Mouse (Mus musculus) heart, embryonic 10.5 days (tissue): ENCODE data around the gene C87436. TPM values are rescaled to one million over a fixed set of nuclear protein-coding genes. Genes with fewer than 3 reads are reported as not detected.

Experiments
- DNase-seq: peaks from one replicate; pipeline ENCODE4 v3.0.0-alpha.2; 2017; ENCODE audit warnings: low spot score
- H3K27ac ChIP-seq: fragments of 300-500 bp; sonication (generic); 2 replicates; pipeline ENCODE4 v1.5.1; 2016; ENCODE audit warnings: mild to moderate bottlenecking
- H3K27me3 ChIP-seq: fragments of 300-500 bp; sonication (generic); 2 replicates; pipeline ENCODE4 v1.6.1; 2016; ENCODE audit warnings: mild to moderate bottlenecking; ENCODE audit not compliant: poor library complexity, insufficient read depth, severe bottlenecking
- H3K36me3 ChIP-seq: fragments of 300-500 bp; sonication (generic); 2 replicates; pipeline ENCODE4 v1.6.1; 2016; ENCODE audit warnings: mild to moderate bottlenecking, moderate library complexity
- H3K4me1 ChIP-seq: fragments of 300-500 bp; sonication (generic); 2 replicates; pipeline ENCODE4 v1.6.1; 2016; ENCODE audit warnings: mild to moderate bottlenecking
- H3K4me3 ChIP-seq: fragments of 300-500 bp; sonication (generic); 2 replicates; pipeline ENCODE4 v1.5.1; 2016; ENCODE audit warnings: mild to moderate bottlenecking, moderate library complexity
- H3K9me3 ChIP-seq: fragments of 300-500 bp; sonication (generic); 2 replicates; pipeline ENCODE4 v1.6.1; 2016; ENCODE audit warnings: mild to moderate bottlenecking, moderate library complexity
- WGBS: fragments of 180-500 bp; shearing (Covaris S2); methylation state at CpG from one replicate; pipeline ENCODE4 v1.1.7; 2016; 5-methylcytosine and 5-hydroxymethylcytosine counted together
- polyA plus RNA-seq: library from polyadenylated mRNA; unstranded; fragments of >200 nt; fragmentation: Nextera tagmentation; extraction: Ambion mirVana; gene quantifications from 2 replicates; pipeline ENCODE4 v1.2.1, GENCODE M21; 2016

Gene C87436
- polyA plus RNA-seq, 1 experiment from 2014 or later: 18.0 TPM

- H3K4me1 ChIP-seq: no peaks in the 10 kb centered on the region; the same call in 1 of the 2 replicates
- DNase-seq: no peak
- WGBS: 51% methylated on average over 3 of the region's 3 CpGs
- no peaks in the 10 kb centered on the region for H3K36me3 ChIP-seq
- H3K4me3 ChIP-seq: no peak overlapping the region
- no peaks in the 10 kb centered on the region for H3K27me3 ChIP-seq
- no peaks in the 10 kb centered on the region for H3K9me3 ChIP-seq
- no peak overlapping the region for H3K27ac ChIP-seq
Measured at GRCm38 (mm10) chr6:86509866-86510200, 71.7 kb downstream of the C87436 start.

DNA sequence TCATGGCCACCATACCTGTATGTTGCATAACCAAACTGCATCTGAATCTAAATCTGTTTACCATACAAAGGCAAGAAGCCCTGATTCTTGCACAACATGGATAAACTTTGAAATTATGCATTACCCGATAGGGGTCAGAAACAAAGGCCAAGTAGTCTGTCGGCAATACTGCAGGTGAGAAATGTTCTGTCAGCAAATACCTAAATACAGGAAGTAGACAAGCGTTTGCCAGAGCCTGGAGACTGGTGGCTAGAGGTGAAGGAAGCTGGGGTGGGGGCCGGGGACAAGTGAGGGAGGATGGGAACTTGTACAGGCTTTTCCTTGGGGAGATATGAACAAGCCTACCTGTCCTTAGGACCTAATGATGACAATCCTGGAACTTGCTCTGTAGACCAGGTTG lies 72.8 kb downstream of the C87436 start:
- no peaks in the 10 kb centered on the region for H3K36me3 ChIP-seq

GRCm38 (mm10) chr6:86513296-86513695 lies 75.1 kb downstream of the C87436 start:
- 92% methylated on average over 4 of the region's 4 CpGs for WGBS
- Histone ChIP-seq H3K27me3 (no peaks in the 10 kb centered on the region), H3K4me3 (no peak overlapping the region), H3K27ac (no peak overlapping the region), H3K4me1 (no peaks in the 10 kb centered on the region), H3K9me3 (no peaks in the 10 kb centered on the region), H3K36me3 (no peaks in the 10 kb centered on the region)
- DNase-seq: no peak

More for the DNA sequence above, 72.8 kb downstream of the C87436 start:
- Histone ChIP-seq H3K4me1 (no peaks in the 10 kb centered on the region; the same call in 1 of the 2 replicates), H3K27ac (no peak overlapping the region), H3K4me3 (no peak overlapping the region), H3K9me3 (no peaks in the 10 kb centered on the region), H3K27me3 (no peaks in the 10 kb centered on the region)
- WGBS: 70% methylated on average over 4 of the region's 4 CpGs
- DNase-seq: no peak

GRCm38 (mm10) chr6:86516021-86516420 lies 77.8 kb downstream of the C87436 start:
- Histone ChIP-seq H3K4me3 (no peak overlapping the region), H3K4me1 (0 out of 2 replicates have a peak, but pooled peaks cover 3% of the 10 kb centered on the region), H3K27me3 (no peaks in the 10 kb centered on the region), H3K27ac (0 out of 2 replicates have a peak overlapping the region, but pooled peaks have one; percentile 4), H3K36me3 (peaks cover under 1% of the 10 kb centered on the region; the same call in 1 of the 2 replicates), H3K9me3 (no peaks in the 10 kb centered on the region)
- no peak for DNase-seq
- WGBS: 68% methylated on average over 1 of the region's 1 CpGs

DNA sequence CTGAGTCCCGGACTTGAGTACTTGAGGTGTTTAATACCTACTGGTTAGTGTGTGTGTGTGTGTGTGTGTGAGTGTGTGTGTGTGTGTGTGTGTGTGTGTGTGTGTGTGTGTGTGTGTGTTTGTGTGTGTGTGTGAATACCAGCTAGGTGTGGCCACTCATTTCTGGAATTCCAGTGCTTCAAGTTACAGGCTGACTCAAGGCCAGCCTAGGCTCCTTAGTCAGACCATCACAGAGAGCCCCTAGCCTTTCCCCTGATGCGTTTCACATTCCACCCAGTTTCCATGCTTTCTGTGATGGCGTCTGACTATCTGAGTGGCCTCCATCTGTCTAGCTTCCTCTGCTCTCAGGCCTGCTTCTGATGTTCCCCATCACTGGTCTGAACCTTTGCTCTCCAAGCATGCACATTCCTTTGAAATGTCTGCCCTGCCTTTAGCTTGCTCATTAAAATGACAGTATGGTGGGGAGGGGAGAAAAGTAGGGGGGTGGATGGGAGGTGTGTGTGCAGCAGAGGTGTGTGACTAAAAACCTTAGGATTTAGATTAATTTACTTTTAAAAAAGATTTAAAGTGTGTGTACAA lies 81.7 kb downstream of the C87436 start:
- Histone ChIP-seq H3K27ac (no peak overlapping the region), H3K9me3 (no peaks in the 10 kb centered on the region)
- WGBS: 66% methylated on average over 3 of the region's 3 CpGs

GRCm38 (mm10) chr6:86522001-86522911 lies 84.1 kb downstream of the C87436 start:
- peaks cover 22% of the 10 kb centered on the region for H3K4me1 ChIP-seq
- no peaks in the 10 kb centered on the region for H3K9me3 ChIP-seq
- peaks cover 34% of the 10 kb centered on the region for H3K36me3 ChIP-seq
- peak overlapping the region; percentile 26; the same call in 1 of the 2 replicates for H3K27ac ChIP-seq
- no peak for DNase-seq
- no peaks in the 10 kb centered on the region for H3K27me3 ChIP-seq
- no peak overlapping the region for H3K4me3 ChIP-seq
- WGBS: 79% methylated on average over 5 of the region's 5 CpGs

More for the DNA sequence above, 81.7 kb downstream of the C87436 start:
- H3K36me3 ChIP-seq: peaks cover 25% of the 10 kb centered on the region
- H3K4me3 ChIP-seq: no peak overlapping the region
- DNase-seq: no peak
- peaks cover 19% of the 10 kb centered on the region for H3K4me1 ChIP-seq
- H3K27me3 ChIP-seq: no peaks in the 10 kb centered on the region

Other genes with a start within 250 kb of the C87436 start
- gene Tgfa, start 243.2 kb upstream of the C87436 start, polyA plus RNA-seq: 3.2 and 3.7 TPM in 2 replicates
- gene Fam136a, start 72.7 kb upstream of the C87436 start, polyA plus RNA-seq: 148 and 182 TPM in 2 replicates
- 410 and 487 TPM in 2 replicates for gene Snrpg, start 67.1 kb upstream of the C87436 start, polyA plus RNA-seq
- 55.4 and 57.8 TPM in 2 replicates for gene Pcyox1, start 41.2 kb upstream of the C87436 start, polyA plus RNA-seq
- 144 and 177 TPM in 2 replicates for gene Tia1, start 34.2 kb upstream of the C87436 start, polyA plus RNA-seq
- 1.1 TPM in 1 of 2 replicates, not detected in the other for gene Gm44790, start 11.7 kb upstream of the C87436 start, polyA plus RNA-seq
- gene Pcbp1, start 87.9 kb downstream of the C87436 start, polyA plus RNA-seq: 411 and 428 TPM in 2 replicates
- 0.23 and 0.58 TPM in 2 replicates for gene Asprv1, start 189.8 kb downstream of the C87436 start, polyA plus RNA-seq
- gene Mxd1, start 230.8 kb downstream of the C87436 start, polyA plus RNA-seq: 8.9 and 9.6 TPM in 2 replicates
- gene Snrnp27, start 246.1 kb downstream of the C87436 start, polyA plus RNA-seq: 94.8 and 112 TPM in 2 replicates